Mouse (Mus musculus) heart, embryonic 14.5 days (tissue): Measurements from ENCODE around the gene Aff3. TPM values are rescaled to one million over a fixed set of nuclear protein-coding genes. Genes with fewer than 3 reads are reported as not detected.
"Not testable (repeated sequence)": the region's sequence is repeated elsewhere in the genome, so short reads cannot be mapped to it uniquely, and the experiment has no call there.

Source experiments
- ATAC-seq: fragments of 200-750 bp; cut with Nextera tagmentation; 2 replicates; pipeline ENCODE4 v1.8.0; 2017; ENCODE audit warnings: low read depth, moderate TSS enrichment; ENCODE audit not compliant: insufficient number of reproducible peaks, insufficient read depth, low FRiP score
- H3K27ac ChIP-seq, 2 experiments: fragments of 200-500 bp in 1 of 2; fragments of 300-500 bp in 1 of 2; sonication (generic) in 1 of 2; replicated peaks in 1 of 2; 2 replicates each; pipeline ENCODE4 v1.5.1; 2012 to 2014; ENCODE audit warnings: low read depth in 2 of 2, low read length in 2 of 2, control low read depth in 1 of 2, mild to moderate bottlenecking in 1 of 2, mixed read lengths in 1 of 2; ENCODE audit not compliant: control insufficient read depth in 1 of 2, insufficient read depth in 1 of 2
- H3K27me3 ChIP-seq: fragments of 300-500 bp; sonication (generic); 2 replicates; pipeline ENCODE4 v1.6.1; 2014; ENCODE audit warnings: mild to moderate bottlenecking, low read length, control low read depth; ENCODE audit not compliant: control insufficient read depth, insufficient read depth
- H3K36me3 ChIP-seq: fragments of 300-500 bp; sonication (generic); 2 replicates; pipeline ENCODE4 v1.6.1; 2014; ENCODE audit warnings: mild to moderate bottlenecking, control low read depth, low read length, mixed read lengths; ENCODE audit not compliant: control insufficient read depth, insufficient read depth
- H3K4me1 ChIP-seq, 2 experiments: fragments of 200-500 bp in 1 of 2; fragments of 300-500 bp in 1 of 2; sonication (generic) in 1 of 2; 2 replicates each; pipeline ENCODE4 v1.6.1; 2012 to 2014; ENCODE audit warnings: low read length in 2 of 2, control low read depth in 1 of 2, mixed read lengths in 1 of 2; ENCODE audit not compliant: control insufficient read depth in 2 of 2, insufficient read depth in 2 of 2
- H3K4me2 ChIP-seq: fragments of 300-500 bp; sonication (generic); 2 replicates; pipeline ENCODE4 v1.6.1; 2014; ENCODE audit warnings: mild to moderate bottlenecking, low read length
- H3K4me3 ChIP-seq, 2 experiments: fragments of 200-500 bp in 1 of 2; fragments of 300-500 bp in 1 of 2; sonication (generic) in 1 of 2; 2 replicates each; pipeline ENCODE4 v1.5.1; 2012 to 2014; ENCODE audit warnings: low read length in 2 of 2, mild to moderate bottlenecking in 2 of 2, control low read depth in 1 of 2, low read depth in 1 of 2, moderate library complexity in 1 of 2; ENCODE audit not compliant: control insufficient read depth in 1 of 2, insufficient read depth in 1 of 2
- H3K9ac ChIP-seq: fragments of 300-500 bp; sonication (generic); 2 replicates; pipeline ENCODE4 v1.6.1; 2014; ENCODE audit warnings: mild to moderate bottlenecking, low read length
- H3K9me3 ChIP-seq: fragments of 300-500 bp; sonication (generic); 2 replicates; pipeline ENCODE4 v1.6.1; 2016; ENCODE audit warnings: low read length, control low read depth; ENCODE audit not compliant: control insufficient read depth
- WGBS: fragments of 180-500 bp; shearing (Covaris S2); extraction: QIAGEN DNeasy Blood & Tissue Kit; methylation state at CpG from one replicate; pipeline ENCODE4 v1.1.7; 2014; 5-methylcytosine and 5-hydroxymethylcytosine counted together
- polyA plus RNA-seq: library from polyadenylated mRNA; unstranded; fragments of >200 nt; fragmentation: Nextera tagmentation; extraction: Ambion mirVana; gene quantifications from 2 replicates; pipeline ENCODE4 v1.2.1, GENCODE M21; 2014

Gene Aff3
- polyA plus RNA-seq, 1 experiment from 2014 or later: 4.1 TPM

DNA sequence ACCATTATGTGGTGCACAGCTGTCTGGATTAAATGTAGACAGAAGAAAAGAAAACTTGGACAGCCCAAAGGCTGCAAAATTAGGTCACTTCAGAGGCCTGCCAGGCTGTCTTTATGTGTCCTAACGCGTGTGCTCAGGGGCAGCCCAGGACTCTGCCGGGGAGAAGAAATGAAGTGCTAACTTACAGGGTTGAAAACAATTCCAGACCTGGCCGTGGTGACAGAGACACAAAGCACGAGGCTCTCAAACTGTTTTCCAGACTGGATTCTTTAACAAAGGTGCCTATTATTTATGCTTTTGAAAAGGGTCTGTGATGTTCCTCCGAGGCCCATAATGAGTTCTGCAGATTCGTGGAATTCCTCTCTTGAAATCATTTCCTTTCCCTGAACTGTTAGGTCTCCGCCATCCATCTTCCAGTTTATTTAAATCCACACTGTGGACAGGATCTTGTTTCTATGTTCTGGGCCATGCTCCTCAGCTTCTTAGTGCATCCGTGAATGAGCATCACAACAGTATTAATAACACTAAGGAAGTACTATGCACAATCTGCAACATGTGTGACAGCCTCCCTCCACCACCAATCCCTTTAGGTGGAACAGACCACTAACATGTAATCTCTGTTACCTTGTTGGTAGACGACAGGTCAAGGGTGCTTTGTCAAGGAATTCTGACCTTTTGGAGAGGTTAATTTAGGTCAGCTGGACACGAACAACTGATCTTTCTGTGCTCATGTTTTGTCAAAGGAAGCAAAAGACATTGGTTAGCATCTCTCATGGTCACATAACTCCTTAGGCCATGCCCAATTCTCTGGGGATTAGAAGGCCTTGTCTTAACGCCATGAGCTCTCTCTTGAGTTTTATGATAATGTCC lies 228.0 kb downstream of the Aff3 start:
- no peaks in the 10 kb centered on the region for H3K36me3 ChIP-seq
- H3K9ac ChIP-seq: no peak overlapping the region
- H3K9me3 ChIP-seq: no peaks in the 10 kb centered on the region
- H3K27me3 ChIP-seq: no peaks in the 10 kb centered on the region
- no peak overlapping the region for H3K4me3 ChIP-seq
- peaks cover 11 to 18% of the 10 kb centered on the region in 2 experiments for H3K4me1 ChIP-seq
- WGBS: 58% methylated on average over 12 of the region's 12 CpGs
- ATAC-seq: no peak
- no peak overlapping the region for H3K27ac ChIP-seq
- no peak overlapping the region for H3K4me2 ChIP-seq

DNA sequence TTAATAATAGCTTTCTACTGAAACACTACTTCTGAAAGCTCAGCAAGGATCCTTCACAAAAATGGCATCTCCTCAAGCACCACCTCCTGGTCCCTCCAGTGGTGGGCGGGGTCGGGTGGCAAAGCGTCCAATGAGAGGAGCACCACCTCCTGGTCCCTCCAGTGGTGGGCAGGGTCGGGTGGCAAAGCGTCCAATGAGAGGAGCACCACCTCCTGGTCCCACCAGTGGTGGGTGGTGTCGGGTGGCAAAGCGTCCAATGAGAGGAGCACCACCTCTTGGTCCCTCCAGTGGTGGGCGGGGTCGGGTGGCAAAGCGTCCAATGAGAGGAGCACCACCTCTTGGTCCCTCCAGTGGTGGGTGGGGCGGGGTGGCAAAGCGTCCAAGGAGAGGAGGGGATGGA lies 234.4 kb downstream of the Aff3 start:
- not testable (repeated sequence) for H3K4me1 ChIP-seq, H3K4me3 ChIP-seq, H3K27ac ChIP-seq, H3K9me3 ChIP-seq, H3K36me3 ChIP-seq, ATAC-seq, H3K4me2 ChIP-seq, H3K27me3 ChIP-seq, H3K9ac ChIP-seq
- WGBS: 95% methylated on average over 12 of the region's 12 CpGs

DNA sequence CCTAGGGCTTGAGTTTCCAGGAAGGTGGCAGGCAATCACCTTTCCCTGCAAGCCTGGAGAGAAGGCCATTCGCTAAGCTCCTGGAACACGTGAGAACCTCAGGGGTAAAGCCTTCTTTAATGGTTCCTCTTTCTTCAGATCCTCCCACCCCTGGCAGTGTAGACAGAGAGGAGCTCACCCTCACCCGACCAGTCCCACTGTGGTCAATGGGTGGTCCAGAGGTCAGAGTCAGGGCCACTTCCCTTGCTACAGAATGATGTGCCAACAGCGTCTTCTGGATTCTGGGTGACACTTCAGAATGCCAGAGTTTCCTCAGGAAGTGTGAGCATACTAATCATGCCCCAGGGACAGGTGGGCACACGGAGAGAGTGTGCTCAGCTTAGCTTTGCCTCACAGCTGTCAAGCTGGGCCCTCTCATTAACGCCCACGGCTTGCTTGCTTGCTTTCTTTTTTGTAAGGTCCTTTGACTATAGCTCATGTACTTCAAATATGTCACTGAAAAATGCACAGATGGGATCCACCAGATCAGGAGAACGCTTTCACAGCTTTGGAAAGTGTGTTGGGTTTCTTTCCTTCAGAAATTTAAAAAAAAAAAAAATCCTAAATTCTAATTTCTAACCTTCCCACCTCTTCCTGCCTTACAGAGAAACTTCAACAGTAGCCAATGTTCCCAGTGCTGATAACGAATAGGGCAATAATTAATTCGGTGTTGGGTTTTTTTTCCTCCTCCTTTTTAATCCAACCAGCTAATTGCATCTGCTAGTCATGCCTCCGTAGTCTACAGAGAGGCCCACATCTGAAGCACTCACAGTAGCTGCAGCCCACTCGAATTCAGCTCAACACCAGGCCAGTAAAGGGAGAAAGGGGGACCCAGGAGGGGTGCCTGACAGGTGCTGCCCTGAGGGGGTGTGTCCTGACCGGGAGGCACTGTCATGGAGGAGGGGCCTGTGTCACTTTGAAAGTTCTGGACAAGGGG lies 235.8 kb downstream of the Aff3 start:
- Histone ChIP-seq H3K4me2 (no peak overlapping the region), H3K27me3 (no peaks in the 10 kb centered on the region), H3K27ac (no peak overlapping the region), H3K9me3 (no peaks in the 10 kb centered on the region), H3K4me1 (0 out of 4 replicates have a peak, but pooled peaks cover 0 to 3% of the 10 kb centered on the region in 2 experiments), H3K9ac (no peak overlapping the region), H3K4me3 (no peak overlapping the region), H3K36me3 (no peaks in the 10 kb centered on the region)
- WGBS: 67% methylated on average over 13 of the region's 13 CpGs
- no peak for ATAC-seq

GRCm38 (mm10) chr1:38422921-38423320 lies 241.8 kb downstream of the Aff3 start:
- 85% methylated on average over 6 of the region's 6 CpGs for WGBS
- Histone ChIP-seq H3K9me3 (no peaks in the 10 kb centered on the region), H3K4me2 (no peak overlapping the region), H3K4me1 (peaks cover 0 to 8% of the 10 kb centered on the region in 2 experiments; a peak in 3 of 4 replicates), H3K27ac (no peak overlapping the region), H3K4me3 (no peak overlapping the region), H3K9ac (no peak overlapping the region), H3K36me3 (no peaks in the 10 kb centered on the region), H3K27me3 (no peaks in the 10 kb centered on the region)
- ATAC-seq: no peak

DNA sequence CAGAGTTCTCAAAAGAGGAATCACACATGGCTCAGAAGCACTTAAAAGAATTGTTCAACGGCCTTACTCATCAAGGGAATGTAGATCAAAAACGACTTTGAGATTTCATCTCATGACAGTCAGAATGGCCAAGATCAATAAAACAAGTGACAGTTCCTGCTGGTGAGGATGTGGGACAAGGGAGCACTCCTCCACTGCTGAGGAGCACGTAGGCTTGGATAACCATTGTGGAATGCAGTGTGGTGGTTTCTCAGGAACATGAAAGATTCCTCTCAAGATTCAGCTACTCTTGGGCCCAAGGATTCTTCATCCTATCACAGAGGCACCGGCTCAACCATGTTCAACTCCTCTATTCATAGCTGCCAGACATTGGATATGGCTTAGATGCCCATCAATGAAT lies 245.4 kb downstream of the Aff3 start:
- H3K36me3 ChIP-seq: no peaks in the 10 kb centered on the region
- no peak overlapping the region for H3K4me3 ChIP-seq
- 79% methylated on average over 4 of the region's 4 CpGs for WGBS
- no peak overlapping the region for H3K4me2 ChIP-seq
- peaks cover 0 to 8% of the 10 kb centered on the region in 2 experiments; a peak in 3 of 4 replicates for H3K4me1 ChIP-seq
- no peak for ATAC-seq
- no peaks in the 10 kb centered on the region for H3K9me3 ChIP-seq
- no peak overlapping the region for H3K9ac ChIP-seq
- 0 out of 4 replicates have a peak overlapping the region, but pooled peaks of 1 of the 2 experiments have one; percentile 10 for H3K27ac ChIP-seq
- H3K27me3 ChIP-seq: no peaks in the 10 kb centered on the region

DNA sequence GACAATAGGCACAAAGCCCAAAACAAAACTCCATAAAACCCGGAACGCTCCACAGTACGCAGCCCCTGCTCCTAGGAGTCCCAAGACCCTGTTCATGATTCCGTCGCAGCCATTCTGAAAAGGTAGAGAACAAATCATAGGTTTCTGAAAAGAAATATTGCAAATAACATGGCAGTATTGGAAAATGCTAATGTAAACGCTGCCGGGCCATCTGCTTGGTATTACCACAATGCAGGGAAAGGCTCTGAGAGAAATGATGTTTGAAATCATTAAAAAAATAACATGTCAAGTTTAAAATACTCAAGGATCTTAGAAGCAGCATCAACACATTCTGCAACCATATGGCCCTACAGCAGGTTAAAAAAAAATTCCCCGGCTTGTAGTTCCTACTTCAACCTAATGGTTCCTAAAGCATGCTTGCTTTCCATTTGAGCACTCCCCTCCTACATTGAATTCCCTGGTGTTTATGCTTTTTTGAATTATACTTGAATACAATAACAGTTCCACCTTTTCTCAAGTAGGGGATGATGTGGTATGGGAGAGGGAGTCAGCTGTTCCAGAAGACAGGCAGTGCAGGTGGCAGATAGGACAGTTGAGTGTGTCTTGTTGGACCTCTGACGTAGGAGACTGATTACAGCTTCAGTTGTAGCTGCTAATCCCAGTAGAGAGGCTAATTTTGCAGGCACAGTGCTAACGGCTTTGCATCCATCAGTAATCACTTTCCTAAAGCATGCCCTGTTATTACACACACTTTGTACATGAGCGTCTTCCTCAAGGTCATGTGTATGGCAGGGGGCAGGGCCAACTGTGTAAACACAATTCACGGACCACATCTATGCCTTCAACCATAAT lies 246.3 kb downstream of the Aff3 start:
- no peak for ATAC-seq
- Histone ChIP-seq H3K4me2 (no peak overlapping the region), H3K4me3 (no peak overlapping the region), H3K4me1 (peaks cover 0 to 8% of the 10 kb centered on the region in 2 experiments; a peak in 3 of 4 replicates), H3K9ac (no peak overlapping the region), H3K27ac (peak overlapping the region; percentile 9 to 10; a peak in 3 of 4 replicates), H3K9me3 (no peaks in the 10 kb centered on the region), H3K36me3 (no peaks in the 10 kb centered on the region), H3K27me3 (no peaks in the 10 kb centered on the region)
- 76% methylated on average over 12 of the region's 12 CpGs for WGBS

GRCm38 (mm10) chr1:38417196-38417595 lies 247.6 kb downstream of the Aff3 start:
- ATAC-seq: no peak
- no peak overlapping the region for H3K4me2 ChIP-seq
- no peak overlapping the region for H3K27ac ChIP-seq
- no peaks in the 10 kb centered on the region for H3K9me3 ChIP-seq
- H3K27me3 ChIP-seq: no peaks in the 10 kb centered on the region
- peaks cover 0 to 8% of the 10 kb centered on the region in 2 experiments; a peak in 3 of 4 replicates for H3K4me1 ChIP-seq
- WGBS: 89% methylated on average over 12 of the region's 12 CpGs
- no peak overlapping the region for H3K9ac ChIP-seq
- no peak overlapping the region for H3K4me3 ChIP-seq
- no peaks in the 10 kb centered on the region for H3K36me3 ChIP-seq
